Mouse (Mus musculus) embryonic facial prominence, embryonic 10.5 days (tissue): ENCODE data around the gene Zfp219. TPM values are rescaled to one million over a fixed set of nuclear protein-coding genes. Genes with fewer than 3 reads are reported as not detected.

Experiments
- DNase-seq: peaks from one replicate; pipeline ENCODE4 v3.0.0-alpha.2; 2017; ENCODE audit warnings: low spot score
- H3K27ac ChIP-seq: fragments of 300-500 bp; sonication (generic); replicated peaks from 2 replicates; pipeline ENCODE4 v1.5.1; 2016; ENCODE audit warnings: mild to moderate bottlenecking
- H3K27me3 ChIP-seq: fragments of 300-500 bp; sonication (generic); replicated peaks from 2 replicates; pipeline ENCODE4 v1.6.1; 2016; ENCODE audit warnings: low read depth, mild to moderate bottlenecking; ENCODE audit not compliant: poor library complexity, severe bottlenecking
- H3K36me3 ChIP-seq: fragments of 300-500 bp; sonication (generic); replicated peaks from 2 replicates; pipeline ENCODE4 v1.6.1; 2016; ENCODE audit warnings: mild to moderate bottlenecking, moderate library complexity
- H3K4me1 ChIP-seq: fragments of 300-500 bp; sonication (generic); 2 replicates; pipeline ENCODE4 v1.6.1; 2016
- H3K4me3 ChIP-seq: fragments of 300-500 bp; sonication (generic); 2 replicates; pipeline ENCODE4 v1.5.1; 2016; ENCODE audit warnings: mild to moderate bottlenecking, moderate library complexity
- H3K9me3 ChIP-seq: fragments of 300-500 bp; sonication (generic); 2 replicates; pipeline ENCODE4 v1.6.1; 2016; ENCODE audit warnings: mild to moderate bottlenecking
- WGBS: fragments of 180-500 bp; shearing (Covaris S2); methylation state at CpG from one replicate; pipeline ENCODE4 v1.1.7; 2016; 5-methylcytosine and 5-hydroxymethylcytosine counted together
- polyA plus RNA-seq: library from polyadenylated mRNA; unstranded; fragments of >200 nt; fragmentation: Nextera tagmentation; extraction: Ambion mirVana; gene quantifications from 2 replicates; pipeline ENCODE4 v1.2.1, GENCODE M21; 2016

Gene Zfp219
- polyA plus RNA-seq, 1 experiment from 2014 or later: 57.5 TPM

DNA sequence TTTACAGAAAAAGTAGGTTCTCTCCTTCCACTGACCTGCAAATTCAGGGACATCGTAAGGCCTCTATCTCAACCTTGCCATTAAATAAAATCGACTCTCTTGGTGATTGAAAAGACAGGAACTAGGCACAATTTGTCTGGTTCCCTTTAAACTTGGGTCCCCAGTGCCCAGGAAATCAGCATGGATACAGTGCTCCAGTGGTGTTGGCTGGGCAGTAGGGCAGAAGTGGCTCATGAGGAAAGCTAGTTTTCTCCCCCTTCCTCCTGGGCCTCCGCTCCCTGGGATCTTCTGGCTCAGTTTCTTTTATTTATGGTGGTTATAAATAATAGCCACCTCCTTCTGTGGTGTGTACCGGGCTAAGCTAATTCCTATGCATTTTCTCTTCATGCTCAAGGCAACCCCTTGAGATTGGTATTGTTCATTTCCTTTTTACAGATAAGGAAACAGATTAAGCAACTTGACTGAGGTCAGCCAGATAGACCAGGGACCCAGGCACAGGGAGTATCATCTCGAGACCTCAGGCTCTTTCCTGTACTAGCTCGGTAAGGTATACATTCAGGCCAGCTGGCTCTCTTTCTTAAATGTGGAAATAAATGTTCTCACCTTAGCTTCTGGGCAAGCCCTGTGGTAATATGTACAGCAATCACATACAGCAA, 5.0 kb downstream of the Zfp219 start, which contains the start of gene Tmem253:
Gene Tmem253, plus strand, starts transcription at position 214 of the 656 bp plus-strand sequence.
- H3K4me1 ChIP-seq: peaks cover 76% of the 10 kb centered on the region

GRCm38 (mm10) chr14:52014761-52015311, 5.7 kb downstream of the Zfp219 start:
- peaks cover 82% of the 10 kb centered on the region for H3K4me1 ChIP-seq
- peak overlapping the region; percentile 80 for H3K4me3 ChIP-seq
- no peaks in the 10 kb centered on the region for H3K27me3 ChIP-seq
- no peaks in the 10 kb centered on the region for H3K9me3 ChIP-seq
- H3K36me3 ChIP-seq: peaks cover 6% of the 10 kb centered on the region; the same call in 1 of the 2 replicates
- peak; percentile 88 for DNase-seq
- WGBS: 1% methylated on average over 28 of the region's 28 CpGs
- H3K27ac ChIP-seq: peak overlapping the region; percentile 99

More for the DNA sequence above, 5.0 kb downstream of the Zfp219 start, which contains the start of gene Tmem253:
- DNase-seq: no peak
- H3K9me3 ChIP-seq: no peaks in the 10 kb centered on the region
- H3K36me3 ChIP-seq: peaks cover 5% of the 10 kb centered on the region; the same call in 1 of the 2 replicates
- 54% methylated on average over 6 of the region's 6 CpGs for WGBS
- H3K27me3 ChIP-seq: no peaks in the 10 kb centered on the region
- H3K27ac ChIP-seq: peak within 1 kb of the TSS; percentile 99
- H3K4me3 ChIP-seq: peak within 1 kb of the TSS; percentile 80

DNA sequence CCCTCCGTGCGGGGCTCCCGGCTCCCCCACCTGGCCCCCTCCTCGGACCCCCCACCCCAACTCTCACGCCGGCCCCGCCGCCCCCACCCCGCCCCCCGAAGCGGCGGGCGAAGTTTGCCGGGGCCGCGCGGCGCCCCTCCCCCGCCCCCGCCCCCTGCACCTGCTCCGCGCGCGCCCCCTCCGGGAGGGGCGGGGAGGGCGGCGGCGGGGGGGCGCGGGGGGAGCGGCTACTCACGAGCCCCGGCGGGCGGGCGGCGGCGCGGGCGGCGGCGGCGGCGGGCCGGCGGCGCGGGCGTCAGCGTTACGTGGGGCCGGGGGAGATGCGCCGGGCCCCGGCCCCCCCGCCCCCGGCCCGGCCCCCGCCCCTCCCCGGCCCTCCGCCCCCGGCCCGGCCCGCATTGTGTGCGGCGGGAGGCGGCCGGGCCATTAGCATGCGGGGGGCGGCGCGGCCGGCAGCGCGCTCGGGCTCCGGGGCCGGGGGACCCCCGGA, 6.2 kb downstream of the Zfp219 start:
- 3% methylated on average over 38 of the region's 80 CpGs for WGBS
- Histone ChIP-seq H3K27ac (peak overlapping the region; percentile 99), H3K9me3 (no peaks in the 10 kb centered on the region), H3K4me3 (peak overlapping the region; percentile 80), H3K27me3 (no peaks in the 10 kb centered on the region), H3K4me1 (peaks cover 87% of the 10 kb centered on the region), H3K36me3 (peaks cover 11% of the 10 kb centered on the region)
- DNase-seq: no peak

DNA sequence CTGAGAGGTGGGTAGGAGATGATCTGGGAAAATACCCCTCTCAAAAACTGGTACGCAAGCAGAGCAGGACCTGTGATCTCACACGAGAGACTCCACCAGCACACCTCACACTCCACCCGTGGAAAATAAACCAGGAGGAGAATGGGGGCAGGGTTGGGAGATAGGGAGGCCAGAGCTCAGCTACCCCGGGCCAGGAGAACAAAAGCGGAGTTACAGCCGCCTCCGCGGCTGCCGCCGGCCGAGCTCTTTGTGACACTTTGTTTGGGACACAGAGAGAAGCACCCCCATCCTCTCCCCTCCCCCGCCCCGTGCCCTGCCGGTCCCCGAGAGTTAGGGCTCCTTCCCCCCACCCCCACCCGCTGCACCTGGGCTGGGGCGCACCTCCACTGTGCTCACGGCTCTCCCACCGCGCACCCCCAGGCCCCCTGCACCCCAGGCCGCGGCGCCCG, 6.7 kb downstream of the Zfp219 start:
- Histone ChIP-seq H3K27ac (peak overlapping the region; percentile 99), H3K36me3 (peaks cover 16% of the 10 kb centered on the region), H3K9me3 (no peaks in the 10 kb centered on the region), H3K4me3 (peak overlapping the region; percentile 80), H3K27me3 (no peaks in the 10 kb centered on the region), H3K4me1 (peaks cover 87% of the 10 kb centered on the region)
- peak; percentile 75 for DNase-seq
- WGBS: 2% methylated on average over 23 of the region's 24 CpGs

GRCm38 (mm10) chr14:52013021-52013610, 7.4 kb downstream of the Zfp219 start:
- no peaks in the 10 kb centered on the region for H3K27me3 ChIP-seq
- no peaks in the 10 kb centered on the region for H3K9me3 ChIP-seq
- H3K4me1 ChIP-seq: peaks cover 87% of the 10 kb centered on the region
- H3K4me3 ChIP-seq: peak overlapping the region; percentile 80
- peak; percentile 21 for DNase-seq
- H3K27ac ChIP-seq: peak overlapping the region; percentile 99
- H3K36me3 ChIP-seq: peaks cover 20% of the 10 kb centered on the region
- WGBS: 53% methylated on average over 8 of the region's 8 CpGs

- 64% methylated on average over 5 of the region's 5 CpGs for WGBS
- H3K27ac ChIP-seq: peak overlapping the region; percentile 99
- peaks cover 20% of the 10 kb centered on the region for H3K36me3 ChIP-seq
- peaks cover 83% of the 10 kb centered on the region for H3K4me1 ChIP-seq
- H3K9me3 ChIP-seq: no peaks in the 10 kb centered on the region
- DNase-seq: no peak
- H3K27me3 ChIP-seq: no peaks in the 10 kb centered on the region
- H3K4me3 ChIP-seq: peak overlapping the region; percentile 80
Observed at GRCm38 (mm10) chr14:52012553-52012952, 8.0 kb downstream of the Zfp219 start.

DNA sequence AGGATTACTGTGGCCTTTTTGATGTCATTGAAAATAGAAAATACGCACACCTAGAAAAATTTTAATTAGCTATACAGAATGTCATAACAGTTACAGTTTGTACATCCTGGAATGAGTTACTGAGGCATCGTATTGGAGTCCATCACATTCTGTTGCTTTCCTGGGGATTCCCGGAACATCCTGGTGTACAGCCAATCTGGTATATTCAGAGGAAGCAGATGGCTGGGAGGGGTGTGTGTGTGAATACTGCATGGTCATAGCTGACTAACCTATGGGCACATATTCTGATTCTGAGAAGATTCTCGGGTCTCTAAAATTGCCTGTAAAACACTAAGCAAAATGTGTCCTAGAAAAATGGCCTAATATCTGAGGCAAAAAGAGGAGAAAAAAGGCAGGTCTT, 8.4 kb downstream of the Zfp219 start:
- WGBS: 83% methylated on average over 4 of the region's 4 CpGs
- no peak for DNase-seq
- no peaks in the 10 kb centered on the region for H3K27me3 ChIP-seq
- H3K27ac ChIP-seq: no peak overlapping the region
- peaks cover 80% of the 10 kb centered on the region for H3K4me1 ChIP-seq
- H3K4me3 ChIP-seq: peak overlapping the region; percentile 80; the same call in 1 of the 2 replicates
- H3K9me3 ChIP-seq: no peaks in the 10 kb centered on the region
- peaks cover 24% of the 10 kb centered on the region for H3K36me3 ChIP-seq

DNA sequence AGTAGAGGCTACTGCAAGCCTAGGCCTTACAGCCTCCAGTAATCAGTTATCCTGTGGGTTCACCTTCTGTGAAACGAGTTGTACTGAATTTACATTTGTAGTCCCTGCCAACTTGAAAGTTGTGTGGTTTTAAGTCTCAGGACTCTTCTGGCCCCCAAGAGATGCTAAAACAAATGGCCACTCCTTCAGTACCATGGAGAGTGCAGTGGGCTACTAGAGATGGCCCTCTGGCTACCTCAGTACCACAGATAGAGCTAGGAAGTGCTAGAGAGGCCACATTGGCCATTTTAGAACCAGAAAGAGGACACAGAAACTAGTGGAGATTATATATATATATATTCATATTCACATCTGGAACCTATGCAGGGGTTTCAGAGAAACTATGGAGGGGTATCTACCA, 8.8 kb downstream of the Zfp219 start:
- Histone ChIP-seq H3K9me3 (no peaks in the 10 kb centered on the region), H3K4me3 (peak overlapping the region; percentile 57; the same call in 1 of the 2 replicates), H3K4me1 (peaks cover 76% of the 10 kb centered on the region), H3K27me3 (no peaks in the 10 kb centered on the region), H3K27ac (peak overlapping the region; percentile 89; the same call in 1 of the 2 replicates), H3K36me3 (peaks cover 28% of the 10 kb centered on the region)
- WGBS: 65% methylated on average over 1 of the region's 1 CpGs
- DNase-seq: peak; percentile 28

- Histone ChIP-seq H3K4me3 (peak overlapping the region; percentile 57), H3K36me3 (peaks cover 39% of the 10 kb centered on the region), H3K4me1 (peaks cover 65% of the 10 kb centered on the region), H3K27ac (peak overlapping the region; percentile 89), H3K9me3 (no peaks in the 10 kb centered on the region), H3K27me3 (no peaks in the 10 kb centered on the region)
- peak; percentile 82 for DNase-seq
- under 1% methylated on average over 9 of the region's 9 CpGs for WGBS
Observed at GRCm38 (mm10) chr14:52010446-52011111, 10.0 kb downstream of the Zfp219 start.

GRCm38 (mm10) chr14:52009841-52010240, 10.7 kb downstream of the Zfp219 start:
- Histone ChIP-seq H3K27me3 (no peaks in the 10 kb centered on the region), H3K36me3 (peaks cover 47% of the 10 kb centered on the region), H3K9me3 (no peaks in the 10 kb centered on the region), H3K27ac (peak overlapping the region; percentile 89), H3K4me3 (peak overlapping the region; percentile 57), H3K4me1 (peaks cover 64% of the 10 kb centered on the region)
- DNase-seq: no peak
- 49% methylated on average over 6 of the region's 6 CpGs for WGBS

DNA sequence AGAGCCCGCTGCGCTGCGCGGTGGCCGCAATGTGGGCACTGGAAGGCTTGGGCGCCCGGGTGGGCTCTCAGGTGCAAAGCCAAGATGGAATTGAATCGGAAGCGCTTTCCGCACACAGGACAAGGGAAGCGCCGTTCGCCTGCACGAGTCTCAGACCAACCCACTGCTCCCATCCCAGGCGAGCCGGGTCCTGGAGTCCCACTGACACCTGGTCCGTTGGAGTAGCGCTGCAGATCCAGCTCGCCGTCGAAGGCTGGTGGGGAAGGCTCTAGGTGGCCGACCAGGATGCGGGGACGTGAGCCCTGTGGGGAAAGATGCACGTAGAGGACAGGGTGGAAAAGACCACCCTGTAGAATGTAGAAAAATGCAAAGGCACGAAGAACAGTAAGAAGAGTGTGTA, 11.2 kb downstream of the Zfp219 start:
- Histone ChIP-seq H3K4me1 (peaks cover 68% of the 10 kb centered on the region), H3K27ac (peak overlapping the region; percentile 89), H3K36me3 (peaks cover 51% of the 10 kb centered on the region), H3K9me3 (no peaks in the 10 kb centered on the region), H3K27me3 (no peaks in the 10 kb centered on the region), H3K4me3 (peak overlapping the region; percentile 57)
- WGBS: 45% methylated on average over 26 of the region's 26 CpGs
- DNase-seq: no peak
